Mouse (Mus musculus): Measurements from ENCODE around the gene Gse1.
A peak's percentile ranks its signal among the peaks of the same experiment; 100 is the strongest.

The Gse1 gene

GRCm38 (mm10) chr8:120374514-120374913 is 146.3 kb downstream of the Gse1 start:
- H3K4me3 ChIP-seq (replicated peaks; ENCODE audit: low read length): peak overlapping the region; percentile 50
- H3K4me1 ChIP-seq (replicated peaks; ENCODE audit: low read depth, low read length): peaks cover 72% of the 10 kb centered on the region
- H3K36me3 ChIP-seq (ENCODE audit: insufficient read depth, low read length): no peaks in the 10 kb centered on the region
- TF ChIP-seq POU5F1 (IDR thresholded peaks at IDR 0.05; ENCODE audit: borderline replicate concordance, low read length): no peak
- H3K9me3 ChIP-seq (ENCODE audit: low read length): no peaks in the 10 kb centered on the region
- no peaks in the 10 kb centered on the region for H3K27me3 ChIP-seq (ENCODE audit: insufficient read depth, low read length)

GRCm38 (mm10) chr8:120375170-120375569 is 146.9 kb downstream of the Gse1 start:
- H3K36me3 ChIP-seq (ENCODE audit: insufficient read depth, low read length): no peaks in the 10 kb centered on the region
- TF ChIP-seq POU5F1 (IDR thresholded peaks at IDR 0.05; ENCODE audit: borderline replicate concordance, low read length): no peak
- no peak for TF ChIP-seq CTCF (conservative IDR thresholded peaks at IDR 0.05; ENCODE audit: low read length)
- TF ChIP-seq NANOG (IDR thresholded peaks at IDR 0.05; ENCODE audit: borderline replicate concordance, low read length): no peak
- peaks cover 70% of the 10 kb centered on the region for H3K4me1 ChIP-seq (replicated peaks; ENCODE audit: low read depth, low read length)
- peaks cover 5% of the 10 kb centered on the region; the same call in 1 of the 2 replicates for H3K27me3 ChIP-seq (ENCODE audit: insufficient read depth, low read length)
- no peaks in the 10 kb centered on the region for H3K9me3 ChIP-seq (ENCODE audit: low read length)
- H3K4me3 ChIP-seq (replicated peaks; ENCODE audit: low read length): no peak overlapping the region

- Histone ChIP-seq H3K36me3 (ENCODE audit: insufficient read depth, low read length) (no peaks in the 10 kb centered on the region), H3K4me1 (replicated peaks; ENCODE audit: low read depth, low read length) (peaks cover 72% of the 10 kb centered on the region), H3K4me3 (replicated peaks; ENCODE audit: low read length) (no peak overlapping the region), H3K9me3 (ENCODE audit: low read length) (no peaks in the 10 kb centered on the region), H3K27me3 (ENCODE audit: insufficient read depth, low read length) (peaks cover 14% of the 10 kb centered on the region)
- TF ChIP-seq CTCF (conservative IDR thresholded peaks at IDR 0.05; ENCODE audit: low read length): no peak
- no peak for TF ChIP-seq NANOG (IDR thresholded peaks at IDR 0.05; ENCODE audit: borderline replicate concordance, low read length)
- TF ChIP-seq POU5F1 (IDR thresholded peaks at IDR 0.05; ENCODE audit: borderline replicate concordance, low read length): no peak
Measured at GRCm38 (mm10) chr8:120376215-120376614, 148.0 kb downstream of the Gse1 start.

GRCm38 (mm10) chr8:120376847-120377802 is 148.9 kb downstream of the Gse1 start:
- no peak for TF ChIP-seq CTCF (conservative IDR thresholded peaks at IDR 0.05; ENCODE audit: low read length)
- no peak for TF ChIP-seq POU5F1 (IDR thresholded peaks at IDR 0.05; ENCODE audit: borderline replicate concordance, low read length)
- TF ChIP-seq NANOG (IDR thresholded peaks at IDR 0.05; ENCODE audit: borderline replicate concordance, low read length): no peak
- Histone ChIP-seq H3K9me3 (ENCODE audit: low read length) (no peaks in the 10 kb centered on the region), H3K4me3 (replicated peaks; ENCODE audit: low read length) (0 out of 2 replicates have a peak overlapping the region, but pooled peaks have one; percentile 7), H3K4me1 (replicated peaks; ENCODE audit: low read depth, low read length) (peaks cover 71% of the 10 kb centered on the region), H3K36me3 (ENCODE audit: insufficient read depth, low read length) (no peaks in the 10 kb centered on the region), H3K27me3 (ENCODE audit: insufficient read depth, low read length) (peaks cover 18% of the 10 kb centered on the region)

- Histone ChIP-seq H3K36me3 (ENCODE audit: insufficient read depth, low read length) (no peaks in the 10 kb centered on the region), H3K27me3 (ENCODE audit: insufficient read depth, low read length) (peaks cover 18% of the 10 kb centered on the region), H3K4me1 (replicated peaks; ENCODE audit: low read depth, low read length) (peaks cover 77% of the 10 kb centered on the region), H3K9me3 (ENCODE audit: low read length) (no peaks in the 10 kb centered on the region), H3K4me3 (replicated peaks; ENCODE audit: low read length) (no peak overlapping the region)
- TF ChIP-seq NANOG (IDR thresholded peaks at IDR 0.05; ENCODE audit: borderline replicate concordance, low read length) (no peak), POU5F1 (IDR thresholded peaks at IDR 0.05; ENCODE audit: borderline replicate concordance, low read length) (no peak), CTCF (conservative IDR thresholded peaks at IDR 0.05; ENCODE audit: low read length) (no peak)
Measured at GRCm38 (mm10) chr8:120377803-120378189, 149.5 kb downstream of the Gse1 start.

- TF ChIP-seq NANOG (IDR thresholded peaks at IDR 0.05; ENCODE audit: borderline replicate concordance, low read length) (no peak), POU5F1 (IDR thresholded peaks at IDR 0.05; ENCODE audit: borderline replicate concordance, low read length) (no peak), CTCF (conservative IDR thresholded peaks at IDR 0.05; ENCODE audit: low read length) (no peak)
- H3K4me1 ChIP-seq (replicated peaks; ENCODE audit: low read depth, low read length): peaks cover 82% of the 10 kb centered on the region
- H3K36me3 ChIP-seq (ENCODE audit: insufficient read depth, low read length): no peaks in the 10 kb centered on the region
- H3K4me3 ChIP-seq (replicated peaks; ENCODE audit: low read length): no peak overlapping the region
- no peaks in the 10 kb centered on the region for H3K9me3 ChIP-seq (ENCODE audit: low read length)
- peaks cover 18% of the 10 kb centered on the region for H3K27me3 ChIP-seq (ENCODE audit: insufficient read depth, low read length)
Measured at GRCm38 (mm10) chr8:120378306-120378705, 150.1 kb downstream of the Gse1 start.

- Histone ChIP-seq H3K9me3 (ENCODE audit: low read length) (no peaks in the 10 kb centered on the region), H3K4me3 (replicated peaks; ENCODE audit: low read length) (no peak overlapping the region), H3K27me3 (ENCODE audit: insufficient read depth, low read length) (peaks cover 18% of the 10 kb centered on the region), H3K36me3 (ENCODE audit: insufficient read depth, low read length) (no peaks in the 10 kb centered on the region), H3K4me1 (replicated peaks; ENCODE audit: low read depth, low read length) (peaks cover 84% of the 10 kb centered on the region)
- TF ChIP-seq CTCF (conservative IDR thresholded peaks at IDR 0.05; ENCODE audit: low read length) (no peak), POU5F1 (IDR thresholded peaks at IDR 0.05; ENCODE audit: borderline replicate concordance, low read length) (no peak), NANOG (IDR thresholded peaks at IDR 0.05; ENCODE audit: borderline replicate concordance, low read length) (no peak)
Measured at GRCm38 (mm10) chr8:120379015-120379414, 150.8 kb downstream of the Gse1 start.

- Histone ChIP-seq H3K36me3 (ENCODE audit: insufficient read depth, low read length) (no peaks in the 10 kb centered on the region), H3K27me3 (ENCODE audit: insufficient read depth, low read length) (peaks cover 18% of the 10 kb centered on the region), H3K9me3 (ENCODE audit: low read length) (peaks cover 6% of the 10 kb centered on the region), H3K4me1 (replicated peaks; ENCODE audit: low read depth, low read length) (peaks cover 58% of the 10 kb centered on the region), H3K4me3 (replicated peaks; ENCODE audit: low read length) (no peak overlapping the region)
- TF ChIP-seq NANOG (IDR thresholded peaks at IDR 0.05; ENCODE audit: borderline replicate concordance, low read length) (no peak), CTCF (conservative IDR thresholded peaks at IDR 0.05; ENCODE audit: low read length) (no peak), POU5F1 (IDR thresholded peaks at IDR 0.05; ENCODE audit: borderline replicate concordance, low read length) (no peak)
Measured at GRCm38 (mm10) chr8:120381865-120382264, 153.6 kb downstream of the Gse1 start.

Data from E14TG2a.4 (cell line).